Mouse (Mus musculus) gastrocnemius, postnatal 25 days (tissue): Measurements from ENCODE around the gene Ptprm. TPM values are rescaled to one million over a fixed set of nuclear protein-coding genes. Genes with fewer than 3 reads are reported as not detected.

ENCODE experiments used
- DNase-seq: peaks from one replicate; pipeline ENCODE4 v3.0.0; 2022
- total RNA-seq, 2 experiments: library from RNA; stranded (reverse); gene quantifications; 1 replicate in 1 of 2; 2 replicates in 1 of 2; pipeline ENCODE4 v1.2.3; 2021

The Ptprm gene
- total RNA-seq, 2 experiments from 2014 or later = 22.4 to 28.0 TPM

DNA sequence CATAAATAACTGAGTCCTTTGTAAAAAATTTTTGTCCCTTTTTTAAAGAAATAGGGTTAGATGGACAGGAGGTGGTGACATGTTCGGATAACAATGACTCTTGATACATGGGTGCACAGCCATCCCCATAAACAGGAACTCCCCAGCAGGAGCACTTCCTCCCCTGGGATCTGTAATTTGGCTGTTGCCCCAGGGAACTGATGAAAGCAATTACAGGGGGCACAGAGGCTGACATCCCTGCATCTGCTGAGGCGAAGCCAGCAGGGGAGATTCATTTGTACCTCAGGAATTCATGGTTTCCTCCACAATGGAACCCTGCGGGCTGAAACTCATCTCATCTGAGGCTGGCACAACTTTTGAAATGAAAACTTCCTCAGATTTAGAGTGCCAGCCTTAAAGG is 140.5 kb downstream of the Ptprm start:
- DNase-seq = no peak

- DNase-seq = no peak
These were observed 144.4 kb downstream of the Ptprm start for GRCm38 (mm10) chr17:67209676-67210344.

DNA sequence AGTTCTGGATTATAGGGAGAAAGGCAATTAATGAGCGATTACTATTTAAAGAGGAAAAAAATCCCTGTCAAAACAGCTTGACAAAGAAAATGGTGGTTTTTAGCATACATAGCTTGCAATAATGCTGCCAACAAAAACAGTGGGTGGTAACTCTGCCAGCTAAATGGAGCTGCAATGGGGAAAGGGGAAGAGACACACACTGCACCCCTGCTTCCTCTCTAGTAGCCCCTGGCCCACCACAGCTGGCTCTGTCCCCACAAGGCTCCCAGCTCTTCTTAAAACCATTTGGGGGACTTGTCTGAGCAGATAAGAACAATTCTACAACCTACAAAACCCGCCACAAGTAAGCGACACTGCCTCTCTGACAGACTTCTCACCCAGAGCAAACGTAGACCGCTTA is 145.7 kb downstream of the Ptprm start:
- no peak for DNase-seq

- no peak for DNase-seq
These were observed 147.3 kb downstream of the Ptprm start for GRCm38 (mm10) chr17:67206984-67207383.

GRCm38 (mm10) chr17:67201151-67201550 is 153.1 kb downstream of the Ptprm start:
- DNase-seq = no peak

DNA sequence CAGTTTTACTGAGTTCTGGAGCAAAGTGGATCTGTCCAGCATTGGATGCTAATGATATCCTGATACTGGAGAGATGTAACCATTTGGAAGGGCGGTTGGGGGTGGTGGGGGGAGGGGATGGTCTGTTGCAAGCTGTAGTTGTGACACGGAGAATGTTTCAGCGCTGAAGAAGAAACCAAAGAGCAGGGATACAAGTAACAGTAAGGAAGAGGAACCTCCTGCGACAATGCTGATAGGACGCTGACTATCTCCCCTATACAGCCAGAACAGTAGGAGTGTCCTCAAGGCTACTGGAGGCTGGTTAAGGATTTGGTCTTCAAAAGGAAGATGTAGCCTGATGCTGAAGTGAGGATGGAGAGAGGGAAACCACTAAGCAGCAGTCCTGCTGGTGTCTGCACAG is 160.5 kb downstream of the Ptprm start:
- no peak for DNase-seq

GRCm38 (mm10) chr17:67188514-67188913 is 165.7 kb downstream of the Ptprm start:
- DNase-seq = no peak

DNA sequence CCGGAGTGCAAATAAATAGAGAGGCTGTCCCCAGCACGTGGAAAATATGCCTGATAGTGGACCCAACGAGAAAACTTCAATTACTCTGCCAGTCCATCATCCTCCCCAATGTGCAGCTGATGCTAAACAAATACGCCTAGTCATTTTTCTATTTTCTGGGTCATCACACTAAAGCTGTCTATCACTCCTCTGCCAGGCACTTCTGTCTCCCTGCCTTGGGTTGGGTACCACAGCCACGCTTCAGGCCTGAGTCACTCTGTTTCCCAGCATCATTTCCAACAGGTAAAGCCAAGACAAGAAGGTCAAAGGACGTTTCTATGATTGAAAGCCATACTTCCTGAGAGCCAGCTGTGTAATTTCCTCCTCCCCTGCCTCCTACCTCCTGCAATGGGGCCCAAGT is 167.4 kb downstream of the Ptprm start:
- no peak for DNase-seq

DNA sequence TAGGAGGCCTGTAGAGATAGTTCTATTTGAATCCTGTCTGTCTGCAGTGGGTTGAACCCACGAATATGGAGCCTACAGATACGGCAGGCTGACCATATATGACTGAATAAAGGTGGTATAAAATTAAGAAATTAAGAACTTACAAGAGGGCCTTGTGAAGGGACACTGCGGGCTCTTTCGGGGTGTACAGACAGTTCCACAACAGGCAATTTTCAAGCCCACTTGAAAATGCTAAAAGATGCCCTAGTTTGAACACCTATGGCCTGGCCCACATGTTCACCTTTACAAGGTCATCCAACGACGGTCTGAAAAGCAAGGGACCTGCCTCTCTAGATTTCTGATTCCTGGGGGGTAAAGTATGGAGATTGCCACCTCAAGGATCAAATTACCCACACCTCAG is 168.3 kb downstream of the Ptprm start:
- no peak for DNase-seq

GRCm38 (mm10) chr17:67179446-67179845 is 174.8 kb downstream of the Ptprm start:
- DNase-seq = no peak

DNA sequence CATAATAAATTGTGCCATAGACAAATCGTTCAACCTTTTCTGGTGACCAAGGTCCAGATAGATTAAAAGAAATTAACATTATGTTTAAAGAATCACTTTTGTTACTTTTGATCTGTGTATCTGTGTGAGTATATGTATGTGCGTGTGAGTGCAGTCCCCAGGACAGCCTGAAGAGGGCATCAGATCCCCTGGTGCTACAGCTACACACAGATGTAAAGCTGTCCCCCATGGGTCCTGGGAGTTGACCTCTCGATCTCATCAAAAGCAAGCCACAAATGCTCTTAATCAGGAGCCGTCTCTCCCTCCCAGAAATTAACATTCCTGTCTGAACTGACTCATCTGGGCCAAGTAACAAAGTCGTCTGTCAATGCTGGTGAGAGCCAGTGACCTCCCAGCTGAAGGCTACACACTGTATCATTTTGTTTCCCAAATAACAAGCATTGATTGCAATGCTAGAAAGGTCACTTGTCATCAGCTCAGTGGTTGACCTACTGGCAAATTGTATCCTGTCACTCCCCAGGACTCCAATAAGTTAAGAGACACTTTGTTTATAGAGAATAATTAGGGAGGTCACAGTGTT is 175.5 kb downstream of the Ptprm start:
- no peak for DNase-seq

DNA sequence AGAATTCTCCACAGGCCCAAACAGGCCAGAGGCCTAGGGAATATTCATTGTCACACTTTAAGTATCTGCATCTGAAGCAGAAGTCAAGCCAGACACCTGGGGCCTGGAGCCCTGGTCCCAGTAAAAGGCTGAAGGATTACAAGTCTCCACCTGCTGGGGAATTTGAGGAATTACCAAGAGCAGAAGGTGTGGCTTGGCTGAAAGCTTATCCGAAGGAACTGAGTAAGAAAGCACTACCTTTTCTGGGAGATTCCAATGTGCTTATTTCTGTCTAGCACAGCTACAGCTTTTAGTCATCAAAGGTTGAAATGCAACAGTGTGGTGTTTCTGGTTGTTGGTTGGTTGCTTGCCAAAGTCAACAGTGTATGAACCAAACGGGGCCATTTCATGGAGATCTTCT is 178.4 kb downstream of the Ptprm start:
- DNase-seq = peak; percentile 20

- DNase-seq = no peak
These were observed 182.9 kb downstream of the Ptprm start for GRCm38 (mm10) chr17:67171353-67171752.

GRCm38 (mm10) chr17:67170696-67171095 is 183.6 kb downstream of the Ptprm start:
- DNase-seq = peak; percentile 24

DNA sequence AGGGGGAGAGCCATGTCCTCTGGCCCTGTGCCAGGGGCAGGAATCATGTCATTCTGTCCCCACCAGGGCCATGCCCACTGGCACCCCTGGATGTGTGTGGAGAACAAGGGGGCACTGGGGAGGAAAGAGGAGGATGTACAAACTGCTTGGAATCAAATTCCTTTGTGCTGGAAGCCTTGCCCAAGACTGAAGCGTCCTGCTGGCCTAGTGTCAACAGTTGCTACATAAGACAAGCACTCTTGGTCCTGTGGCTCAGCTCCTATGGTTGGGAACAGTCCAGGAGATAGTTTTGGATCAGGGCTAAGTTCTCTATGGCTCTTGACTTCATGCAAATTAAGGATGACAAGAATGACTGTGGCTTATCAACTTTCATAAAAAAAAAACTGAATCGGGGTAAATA is 188.4 kb downstream of the Ptprm start:
- no peak for DNase-seq

- DNase-seq = peak; percentile 22
These were observed 194.6 kb downstream of the Ptprm start for GRCm38 (mm10) chr17:67159611-67160010.

DNA sequence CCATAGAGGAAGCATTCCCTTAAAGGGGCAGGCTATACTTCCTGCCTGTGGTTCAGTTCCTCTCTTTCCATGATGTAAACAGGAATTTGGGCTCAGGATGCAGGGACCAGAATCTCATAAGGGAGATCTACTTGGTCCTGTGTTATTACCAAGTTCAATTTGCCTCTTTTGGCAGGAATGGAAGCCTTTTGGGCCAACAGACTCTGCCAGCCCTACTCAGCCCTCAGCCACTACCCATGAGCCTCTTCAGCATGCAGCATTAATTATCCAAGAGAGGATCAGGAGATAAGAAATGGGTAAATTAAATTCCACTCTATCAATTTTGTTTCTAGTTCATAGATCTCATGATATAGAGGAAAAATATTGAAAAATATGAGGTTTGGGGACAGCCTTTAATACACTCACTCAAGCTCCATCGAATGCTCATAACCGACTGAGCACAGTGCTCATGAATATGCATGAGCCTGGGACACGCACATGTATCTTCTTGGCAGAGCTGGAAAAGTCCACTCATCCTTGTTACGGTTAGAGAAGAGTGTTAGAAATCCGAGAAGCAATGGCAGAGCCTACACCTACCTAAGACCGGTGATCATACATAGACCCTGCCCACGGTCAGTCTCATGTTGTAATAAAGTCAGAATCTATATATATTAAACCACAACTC is 197.0 kb downstream of the Ptprm start:
- no peak for DNase-seq

DNA sequence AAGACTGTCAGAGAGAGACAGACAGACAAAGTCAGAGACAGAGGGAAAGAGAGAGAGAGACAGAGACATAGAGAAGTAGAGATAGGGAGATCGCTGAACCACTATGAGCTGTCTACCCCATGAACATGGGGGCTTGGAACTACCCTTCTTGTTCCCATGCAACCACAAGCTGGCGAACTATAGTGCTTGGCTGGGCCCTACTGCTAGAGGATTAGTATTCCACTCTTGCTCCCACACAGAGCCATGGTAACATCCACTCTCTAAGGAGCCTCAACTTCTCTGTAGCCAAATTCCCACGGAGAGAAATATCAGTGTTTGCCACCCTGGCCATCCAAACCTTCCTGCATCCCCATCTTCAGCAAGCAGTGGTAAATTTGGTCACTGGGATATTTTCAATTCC is 202.0 kb downstream of the Ptprm start:
- no peak for DNase-seq

- no peak for DNase-seq
These were observed 203.8 kb downstream of the Ptprm start for GRCm38 (mm10) chr17:67150441-67150840.

DNA sequence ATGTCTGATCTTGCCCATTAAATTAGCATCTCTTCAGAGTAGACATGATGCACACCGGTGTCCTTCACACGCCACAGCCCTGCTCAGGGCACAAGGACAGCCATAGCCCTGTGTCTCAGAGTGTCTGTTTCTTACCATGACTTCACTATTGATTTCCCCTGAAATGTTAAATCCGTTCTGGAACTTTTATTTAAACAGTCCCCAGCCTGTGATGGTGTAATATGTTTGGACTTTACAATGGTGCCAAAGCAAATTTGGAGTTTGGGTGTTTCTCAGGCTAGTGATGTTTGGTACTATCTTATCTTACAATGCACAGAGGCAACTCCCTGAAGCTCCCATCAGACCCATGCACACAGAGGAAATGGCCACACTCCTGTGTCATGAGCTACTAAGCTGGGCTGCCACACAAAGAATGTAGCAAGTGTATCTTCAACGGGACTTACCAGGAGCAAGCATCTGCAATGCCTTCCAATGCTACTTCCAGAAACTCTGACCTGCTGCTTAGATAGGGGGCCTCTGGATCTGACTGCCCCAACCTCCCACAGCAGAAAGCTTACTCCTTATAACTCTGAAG is 212.0 kb downstream of the Ptprm start:
- DNase-seq = no peak

- DNase-seq = no peak
These were observed 213.8 kb downstream of the Ptprm start for GRCm38 (mm10) chr17:67140502-67140901.

GRCm38 (mm10) chr17:67138981-67139380 is 215.3 kb downstream of the Ptprm start:
- DNase-seq = no peak

DNA sequence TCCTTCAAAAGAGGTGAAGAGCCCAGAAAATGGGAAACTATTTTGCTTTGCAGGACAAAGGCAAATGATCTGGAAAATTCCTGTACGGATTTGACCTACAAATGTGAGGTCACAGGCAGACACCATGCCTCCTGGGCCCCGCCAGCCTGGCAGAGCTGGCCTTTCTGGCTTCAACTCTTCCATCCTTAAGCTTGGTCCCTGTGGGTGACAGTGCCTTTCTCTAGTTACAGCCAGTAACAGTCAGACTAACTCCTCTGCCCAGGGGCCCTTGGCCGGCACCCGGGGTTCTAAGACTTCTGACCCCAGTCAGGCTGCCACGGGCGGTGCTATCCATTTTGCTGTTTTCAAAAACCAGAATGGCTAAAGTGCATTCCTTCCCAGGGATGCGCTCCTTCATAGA is 217.4 kb downstream of the Ptprm start:
- DNase-seq = no peak
